Mouse (Mus musculus) CH12.LX (cell line): ENCODE measurements around the gene Rpn2. TPM values are rescaled to one million over a fixed set of nuclear protein-coding genes. Genes with fewer than 3 reads are reported as not detected.

ENCODE experiments used
- DNase-seq: peaks from one replicate; pipeline ENCODE4 v3.0.0-alpha.2; 2013; ENCODE audit errors: extremely low read depth
- H3K27ac ChIP-seq: 2 replicates; pipeline ENCODE4 v1.5.1; 2012; ENCODE audit warnings: low read depth, mild to moderate bottlenecking, control low read depth, moderate library complexity; ENCODE audit not compliant: insufficient read depth
- H3K27me3 ChIP-seq: replicated peaks from 2 replicates; pipeline ENCODE3; 2012; ENCODE audit warnings: inconsistent platforms
- H3K36me3 ChIP-seq, 2 experiments: replicated peaks in 1 of 2; 2 replicates each; pipeline versions ENCODE3 to v1.6.1; 2012; ENCODE audit warnings: inconsistent platforms in 1 of 2, low read length in 1 of 2, mild to moderate bottlenecking in 1 of 2, mixed read lengths in 1 of 2, moderate library complexity in 1 of 2; ENCODE audit not compliant: control insufficient read depth in 1 of 2, insufficient read depth in 1 of 2
- H3K4me1 ChIP-seq, 2 experiments: 2 replicates each; pipeline ENCODE4 v1.6.1; 2012; ENCODE audit warnings: inconsistent platforms in 1 of 2, moderate library complexity in 1 of 2; ENCODE audit not compliant: insufficient read depth in 2 of 2, control insufficient read depth in 1 of 2
- H3K4me2 ChIP-seq: 2 replicates; pipeline ENCODE4 v1.6.1; 2012; ENCODE audit warnings: low read depth, mild to moderate bottlenecking, control low read depth; ENCODE audit not compliant: poor library complexity, insufficient read depth, severe bottlenecking
- H3K4me3 ChIP-seq, 3 experiments: fragments of 150-350 bp in 1 of 3; sonication (generic) in 1 of 3; replicated peaks in 1 of 3; 2 replicates each; pipeline versions ENCODE3 to v1.5.1; 2011 to 2012; ENCODE audit warnings: low read depth in 2 of 3, low read length in 2 of 3, mild to moderate bottlenecking in 2 of 3, moderate library complexity in 2 of 3, control low read depth in 1 of 3, improper control_type of control experiment in 1 of 3, inconsistent platforms in 1 of 3, mixed read lengths in 1 of 3; ENCODE audit not compliant: poor library complexity in 1 of 3
- H3K79me2 ChIP-seq: replicated peaks from 2 replicates; pipeline ENCODE4 v1.6.1; 2012; ENCODE audit warnings: mild to moderate bottlenecking, moderate library complexity; ENCODE audit not compliant: control insufficient read depth, poor library complexity, insufficient read depth, severe bottlenecking; ENCODE audit errors: extremely low read depth
- H3K9ac ChIP-seq: 2 replicates; pipeline ENCODE4 v1.6.1; 2012; ENCODE audit warnings: low read depth, mild to moderate bottlenecking, control low read depth, moderate library complexity; ENCODE audit not compliant: insufficient read depth
- H3K9me3 ChIP-seq: replicated peaks from 2 replicates; pipeline ENCODE3; 2012; ENCODE audit warnings: low read length, inconsistent platforms, mixed read lengths
- BHLHE40 ChIP-seq: IDR thresholded peaks from 2 replicates; pipeline ENCODE4 v1.6.1; 2011; ENCODE audit warnings: mild to moderate bottlenecking, low read depth, low read length, improper control_type of control experiment
- CTCF ChIP-seq, 2 experiments: IDR thresholded peaks in 1 of 2; conservative IDR thresholded peaks in 1 of 2; 2 replicates each; pipeline ENCODE4 v1.5.1; 2011 to 2012; ENCODE audit warnings: low read depth in 2 of 2, low read length in 2 of 2, improper control_type of control experiment in 1 of 2, inconsistent platforms in 1 of 2, mild to moderate bottlenecking in 1 of 2, moderate library complexity in 1 of 2
- ELF1 ChIP-seq: IDR thresholded peaks from 2 replicates; pipeline ENCODE4 v1.6.1; 2014; ENCODE audit warnings: low read depth, mild to moderate bottlenecking, inconsistent platforms, low read length, improper control_type of control experiment
- EP300 ChIP-seq: IDR thresholded peaks from 2 replicates; pipeline ENCODE4 v1.6.1; 2011; ENCODE audit warnings: low read length, improper control_type of control experiment
- HCFC1 ChIP-seq: IDR thresholded peaks from 2 replicates; pipeline ENCODE4 v1.6.1; 2012; ENCODE audit warnings: low read depth, mild to moderate bottlenecking, inconsistent platforms, low read length, improper control_type of control experiment
- IRF4 ChIP-seq: IDR thresholded peaks from 2 replicates; pipeline ENCODE4 v1.6.1; 2014; ENCODE audit warnings: low read depth, mild to moderate bottlenecking, inconsistent platforms, low read length, improper control_type of control experiment
- KAT2A ChIP-seq: IDR thresholded peaks from 2 replicates; pipeline ENCODE4 v1.6.1; 2012; ENCODE audit warnings: low read length, improper control_type of control experiment, inconsistent platforms; ENCODE audit not compliant: insufficient replicate concordance
- MAZ ChIP-seq: IDR thresholded peaks from 2 replicates; pipeline ENCODE4 v1.6.1; 2012; ENCODE audit warnings: low read depth, mild to moderate bottlenecking, inconsistent platforms, low read length, improper control_type of control experiment, moderate library complexity
- MEF2A ChIP-seq: IDR thresholded peaks from 2 replicates; pipeline ENCODE4 v1.6.1; 2014; ENCODE audit warnings: low read depth, mild to moderate bottlenecking, inconsistent platforms, low read length, improper control_type of control experiment, borderline replicate concordance
- MXI1 ChIP-seq: IDR thresholded peaks from 2 replicates; pipeline ENCODE4 v1.6.1; 2011; ENCODE audit warnings: mild to moderate bottlenecking, low read depth, low read length, improper control_type of control experiment
- MYC ChIP-seq: IDR thresholded peaks from 2 replicates; pipeline ENCODE4 v1.6.1; 2011; ENCODE audit warnings: low read depth, mild to moderate bottlenecking, improper control_type of control experiment, low read length
- PAX5 ChIP-seq: IDR thresholded peaks from 2 replicates; pipeline ENCODE4 v1.6.1; 2012; ENCODE audit warnings: low read length, inconsistent platforms, mixed read lengths
- POLR2A ChIP-seq: IDR thresholded peaks from 2 replicates; pipeline ENCODE4 v1.6.1; 2011; ENCODE audit warnings: low read depth, mild to moderate bottlenecking, improper control_type of control experiment, low read length
- TBP ChIP-seq: conservative IDR thresholded peaks from 2 replicates; pipeline ENCODE4 v1.6.1; 2011; ENCODE audit warnings: low read depth, low read length, improper control_type of control experiment
- TCF12 ChIP-seq: IDR thresholded peaks from 2 replicates; pipeline ENCODE4 v1.6.1; 2014; ENCODE audit warnings: low read depth, mild to moderate bottlenecking, inconsistent platforms, low read length, improper control_type of control experiment
- UBTF ChIP-seq: IDR thresholded peaks from 2 replicates; pipeline ENCODE4 v1.6.1; 2012; ENCODE audit warnings: low read depth, mild to moderate bottlenecking, inconsistent platforms, low read length, improper control_type of control experiment, moderate library complexity
- USF2 ChIP-seq: conservative IDR thresholded peaks from 2 replicates; pipeline ENCODE4 v1.6.1; 2011; ENCODE audit warnings: low read depth, low read length, improper control_type of control experiment
- ZC3H11A ChIP-seq: IDR thresholded peaks from 2 replicates; pipeline ENCODE4 v1.6.1; 2012; ENCODE audit warnings: low read depth, mild to moderate bottlenecking, inconsistent platforms, low read length, improper control_type of control experiment
- dilution Hi-C: fragments of 300-500 bp; cut with MboI; formaldehyde crosslinking; loops from 2 replicates; pipeline ENCODE4 v1.14.3; 2020; ENCODE audit warnings: low sequenced_read_pairs; ENCODE audit not compliant: extremely low pct_unique_long_range_greater_than_20kb, extremely low pct_ligation_motif_present
- in situ Hi-C: fragments of 300-500 bp; cut with MboI; formaldehyde crosslinking; loops from 3 replicates; pipeline ENCODE4 v1.14.3; 2019; ENCODE audit warnings: low sequenced_read_pairs, low pct_ligation_motif_present, low pct_unique_long_range_greater_than_20kb, mixed read lengths
- polyA plus RNA-seq: library from polyadenylated mRNA; unstranded; fragments of >175 nt; gene quantifications from 2 replicates; pipeline ENCODE4 v1.2.1, GENCODE M21; 2012; ENCODE audit warnings: low read depth; ENCODE audit not compliant: insufficient read length
- total RNA-seq, 2 experiments: library from RNA; depleted of rRNA; stranded (reverse); fragments of 300-350 nt in 1 of 2; fragments of >200 nt in 1 of 2; gene quantifications; 2 replicates each; pipeline ENCODE4 v1.2.3; 2012 to 2014

Rpn2 gene
- total and polyA plus RNA-seq, 3 experiments = 296 to 336 (median 301) TPM

DNA sequence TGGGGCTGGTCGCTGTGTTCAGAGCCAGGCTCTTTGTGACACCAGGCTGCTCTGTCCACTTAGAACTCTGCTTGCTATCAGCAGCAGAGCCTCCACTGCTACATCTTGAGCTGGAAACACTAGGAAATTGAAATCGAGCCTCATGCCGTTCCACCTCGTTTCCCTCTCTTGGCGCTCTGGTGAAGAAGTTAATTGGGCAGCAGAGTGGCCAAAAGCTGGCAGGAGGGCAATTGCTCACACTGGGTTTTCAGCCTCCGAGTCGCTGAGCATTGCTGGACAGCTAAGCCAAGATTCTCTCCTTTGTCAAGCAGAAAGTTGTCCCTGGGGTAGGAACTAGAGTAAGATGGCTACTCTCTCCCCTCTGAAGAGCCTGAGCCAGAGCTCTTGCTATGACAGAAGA, 35.5 kb downstream of the Rpn2 start:
- no peak for DNase-seq
- no peak for TF ChIP-seq CTCF (conservative IDR thresholded peaks at IDR 0.05 in 1 of 2, IDR thresholded peaks at IDR 0.05 in 1 of 2; ENCODE audit: low read depth in 2 of 2, low read length in 2 of 2)
- no peak for TF ChIP-seq ZC3H11A
- TF ChIP-seq EP300 = no peak
- TF ChIP-seq BHLHE40 = no peak
- TF ChIP-seq PAX5 = no peak
- no peak for TF ChIP-seq IRF4
- no peak for TF ChIP-seq KAT2A
- no peak for TF ChIP-seq POLR2A
- no peak for TF ChIP-seq MXI1
- TF ChIP-seq USF2 = no peak
- no peak for TF ChIP-seq MAZ
- TF ChIP-seq ELF1 = no peak
- TF ChIP-seq UBTF = no peak
- TF ChIP-seq HCFC1 = no peak
- no peak for TF ChIP-seq MEF2A
- no peak for TF ChIP-seq TBP
- H3K36me3 ChIP-seq = peaks cover 89 to 95% of the 10 kb centered on the region in 2 experiments
- H3K4me2 ChIP-seq = no peak overlapping the region
- no peak overlapping the region for H3K4me3 ChIP-seq
- no peak overlapping the region for H3K27ac ChIP-seq
- no peaks in the 10 kb centered on the region for H3K9me3 ChIP-seq
- no peak overlapping the region for H3K9ac ChIP-seq
- H3K27me3 ChIP-seq = no peaks in the 10 kb centered on the region
- dilution Hi-C loops = no loop called here
- in situ Hi-C loops = no loop called here
- H3K4me1 ChIP-seq = no peaks in the 10 kb centered on the region
- no peaks in the 10 kb centered on the region for H3K79me2 ChIP-seq

DNA sequence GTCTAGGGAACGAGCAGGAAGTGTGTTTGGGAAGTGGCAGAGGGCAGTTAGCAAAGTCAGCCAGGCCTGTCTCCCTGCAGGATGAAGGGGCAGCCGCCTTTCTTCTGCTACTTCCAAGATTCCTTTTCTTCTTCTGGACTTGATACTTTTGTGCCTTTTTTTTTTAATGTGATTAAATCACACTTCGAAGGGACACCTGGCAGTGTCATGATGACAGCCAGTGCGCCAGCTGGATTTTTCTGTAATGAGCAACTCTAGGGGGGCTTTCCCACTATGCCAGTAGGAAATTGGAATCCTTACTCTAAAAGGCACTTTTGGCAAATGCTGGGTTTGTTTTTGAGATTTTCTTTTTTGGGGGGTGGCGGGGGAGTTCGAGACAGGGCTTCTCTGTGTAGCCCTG, 36.7 kb downstream of the Rpn2 start:
- Histone ChIP-seq H3K79me2 (no peaks in the 10 kb centered on the region), H3K36me3 (peaks cover 86 to 93% of the 10 kb centered on the region in 2 experiments), H3K4me2 (no peak overlapping the region), H3K27me3 (no peaks in the 10 kb centered on the region), H3K9me3 (no peaks in the 10 kb centered on the region), H3K4me3 (no peak overlapping the region), H3K9ac (no peak overlapping the region), H3K4me1 (no peaks in the 10 kb centered on the region), H3K27ac (no peak overlapping the region)
- no peak for DNase-seq
- dilution Hi-C loops = no loop called here
- in situ Hi-C loops = no loop called here
- TF ChIP-seq TCF12 = no peak
- TF ChIP-seq MYC = no peak
